Mouse (Mus musculus) heart, adult 2 months (tissue): ENCODE results near the gene Rbfox3. TPM values are rescaled to one million over a fixed set of nuclear protein-coding genes. Genes with fewer than 3 reads are reported as not detected.

ENCODE experiments used
- DNase-seq, 2 experiments: peaks; one replicate each; pipeline ENCODE4 v3.0.0; 2021
- H3K27ac ChIP-seq: fragments of 200-600 bp; 2 replicates; pipeline ENCODE4 v1.8.1; 2022
- H3K27me3 ChIP-seq: fragments of 200-500 bp; 2 replicates; pipeline ENCODE4 v1.6.1; 2012; ENCODE audit warnings: mild to moderate bottlenecking, low read length, inconsistent platforms, mixed read lengths; ENCODE audit not compliant: control insufficient read depth, insufficient read depth
- H3K36me3 ChIP-seq: fragments of 200-500 bp; 2 replicates; pipeline ENCODE4 v1.6.1; 2012; ENCODE audit warnings: low read length, inconsistent platforms; ENCODE audit not compliant: control insufficient read depth, insufficient read depth
- H3K4me1 ChIP-seq: fragments of 200-500 bp; 2 replicates; pipeline ENCODE4 v1.6.1; 2011; ENCODE audit warnings: low read length; ENCODE audit not compliant: control insufficient read depth, insufficient read depth
- H3K4me3 ChIP-seq: fragments of 200-600 bp; 2 replicates; pipeline ENCODE4 v1.8.1; 2022
- H3K79me2 ChIP-seq: fragments of 200-500 bp; replicated peaks from 2 replicates; pipeline ENCODE4 v1.6.1; 2012; ENCODE audit warnings: mild to moderate bottlenecking, inconsistent platforms, low read length, moderate library complexity, mixed read lengths; ENCODE audit not compliant: control insufficient read depth, insufficient read depth
- H3K9ac ChIP-seq: fragments of 200-500 bp; 2 replicates; pipeline ENCODE4 v1.6.1; 2012; ENCODE audit warnings: low read depth, mild to moderate bottlenecking, control low read depth, inconsistent platforms, low read length, mixed read lengths
- CTCF ChIP-seq: fragments of 200-600 bp; IDR thresholded peaks from 2 replicates; pipeline ENCODE4 v1.8.1; 2022; ENCODE audit warnings: antibody characterized with exemption, mild to moderate bottlenecking, moderate library complexity
- EP300 ChIP-seq: fragments of 200-500 bp; IDR thresholded peaks from 2 replicates; pipeline ENCODE4 v1.6.1; 2011; ENCODE audit warnings: low read depth, low read length, control low read depth; ENCODE audit not compliant: insufficient read depth
- POLR2A ChIP-seq: fragments of 200-500 bp; IDR thresholded peaks from 2 replicates; pipeline ENCODE4 v1.6.1; 2011; ENCODE audit warnings: mild to moderate bottlenecking, low read depth, low read length, control low read depth; ENCODE audit not compliant: insufficient read depth
- WGBS: fragments of 180-500 bp; shearing (Covaris S2); methylation state at CpG from one replicate; pipeline ENCODE4 v1.1.7; 2018; 5-methylcytosine and 5-hydroxymethylcytosine counted together
- intact Hi-C: fragments of 180-260 bp; cut with DNase I; formaldehyde crosslinking; loops from one replicate; pipeline ENCODE4 v1.15.1; 2025
- polyA plus RNA-seq: library from polyadenylated mRNA; depleted of rRNA; stranded (reverse); fragments of >200 nt; gene quantifications from 2 replicates; pipeline ENCODE4 v1.2.3, GENCODE M21; 2012
- total RNA-seq, 2 experiments: library from RNA; stranded (reverse); gene quantifications; 2 replicates each; pipeline ENCODE4 v1.2.3; 2021

The Rbfox3 gene
- total and polyA plus RNA-seq, 3 experiments = 0.16 to 0.23 TPM; not detected in 1

GRCm38 (mm10) chr11:118889500-118889899 lies 21.9 kb downstream of the Rbfox3 start:
- H3K27me3 ChIP-seq = no peaks in the 10 kb centered on the region
- DNase-seq = no peak
- TF ChIP-seq POLR2A (no peak), EP300 (no peak), CTCF (no peak)
- H3K79me2 ChIP-seq = no peaks in the 10 kb centered on the region
- no peak overlapping the region for H3K9ac ChIP-seq
- no peaks in the 10 kb centered on the region for H3K4me1 ChIP-seq
- intact Hi-C loops = no loop called here
- no peaks in the 10 kb centered on the region for H3K36me3 ChIP-seq
- 66% methylated on average over 4 of the region's 4 CpGs for WGBS
- H3K4me3 ChIP-seq = no peak overlapping the region
- no peak overlapping the region for H3K27ac ChIP-seq

- intact Hi-C loops = no loop called here
- Histone ChIP-seq H3K4me1 (no peaks in the 10 kb centered on the region), H3K4me3 (no peak overlapping the region), H3K36me3 (no peaks in the 10 kb centered on the region), H3K27me3 (no peaks in the 10 kb centered on the region), H3K79me2 (no peaks in the 10 kb centered on the region), H3K27ac (no peak overlapping the region), H3K9ac (no peak overlapping the region)
- WGBS = 69% methylated on average over 8 of the region's 8 CpGs
- no peak for TF ChIP-seq EP300
- DNase-seq = no peak
These were observed 23.0 kb downstream of the Rbfox3 start for GRCm38 (mm10) chr11:118888426-118888825.

GRCm38 (mm10) chr11:118887206-118887605 lies 24.2 kb downstream of the Rbfox3 start:
- TF ChIP-seq POLR2A = no peak
- TF ChIP-seq CTCF = no peak
- TF ChIP-seq EP300 = no peak
- DNase-seq = no peak

GRCm38 (mm10) chr11:118886269-118886965 lies 25.0 kb downstream of the Rbfox3 start:
- Histone ChIP-seq H3K27ac (no peak overlapping the region), H3K4me3 (no peak overlapping the region), H3K79me2 (no peaks in the 10 kb centered on the region), H3K27me3 (no peaks in the 10 kb centered on the region), H3K36me3 (no peaks in the 10 kb centered on the region), H3K9ac (no peak overlapping the region), H3K4me1 (no peaks in the 10 kb centered on the region)
- intact Hi-C loops = no loop called here
- WGBS = 90% methylated on average over 11 of the region's 11 CpGs
- no peak for DNase-seq
- TF ChIP-seq CTCF (no peak), POLR2A (no peak), EP300 (no peak)

More at GRCm38 (mm10) chr11:118887206-118887605, 24.2 kb downstream of the Rbfox3 start:
- intact Hi-C loops = no loop called here
- Histone ChIP-seq H3K27ac (no peak overlapping the region), H3K4me1 (no peaks in the 10 kb centered on the region), H3K36me3 (no peaks in the 10 kb centered on the region), H3K9ac (no peak overlapping the region), H3K27me3 (no peaks in the 10 kb centered on the region), H3K4me3 (no peak overlapping the region), H3K79me2 (no peaks in the 10 kb centered on the region)

GRCm38 (mm10) chr11:118885604-118886003 lies 25.8 kb downstream of the Rbfox3 start:
- no peak for TF ChIP-seq POLR2A
- intact Hi-C loops = no loop called here
- no peaks in the 10 kb centered on the region for H3K27me3 ChIP-seq
- no peaks in the 10 kb centered on the region for H3K36me3 ChIP-seq
- 77% methylated on average over 8 of the region's 8 CpGs for WGBS
- no peak overlapping the region for H3K9ac ChIP-seq
- no peaks in the 10 kb centered on the region for H3K79me2 ChIP-seq
- H3K4me3 ChIP-seq = no peak overlapping the region
- no peak overlapping the region for H3K27ac ChIP-seq
- no peaks in the 10 kb centered on the region for H3K4me1 ChIP-seq
- DNase-seq = no peak

GRCm38 (mm10) chr11:118885135-118885534 lies 26.3 kb downstream of the Rbfox3 start:
- H3K36me3 ChIP-seq = no peaks in the 10 kb centered on the region
- H3K4me1 ChIP-seq = no peaks in the 10 kb centered on the region
- H3K27ac ChIP-seq = no peak overlapping the region
- intact Hi-C loops = no loop called here
- no peak overlapping the region for H3K4me3 ChIP-seq
- no peak overlapping the region for H3K9ac ChIP-seq
- TF ChIP-seq POLR2A (no peak), CTCF (no peak), EP300 (no peak)
- no peaks in the 10 kb centered on the region for H3K79me2 ChIP-seq
- WGBS = 83% methylated on average over 16 of the region's 16 CpGs
- H3K27me3 ChIP-seq = no peaks in the 10 kb centered on the region
- no peak for DNase-seq
